Mouse (Mus musculus): ENCODE measurements around the gene Msh5. TPM values are rescaled to one million over a fixed set of nuclear protein-coding genes. Genes with fewer than 3 reads are reported as not detected.
A peak's percentile ranks its signal among the peaks of the same experiment; 100 is the strongest.

Gene Msh5
- polyA plus RNA-seq (2012; rRNA removed), result 1.6 and 2.4 TPM in 2 replicates

GRCm38 (mm10) chr17:35046681-35047455 is at the start of gene Msh5:
TSS of gene Msh5 (minus strand) at chr17:35046745.
- Histone ChIP-seq H3K4me3 (ENCODE audit: insufficient read depth, low read depth, low read length) (peak within 1 kb of the TSS; percentile 47), H3K27me3 (replicated peaks; ENCODE audit: control insufficient read depth, insufficient read depth, low read length) (no peaks in the 10 kb centered on the region), H3K4me1 (ENCODE audit: control insufficient read depth, insufficient read depth, low read length) (peaks cover 15% of the 10 kb centered on the region), H3K27ac (ENCODE audit: insufficient read depth, low read depth, low read length) (peak within 1 kb of the TSS; percentile 94), H3K36me3 (ENCODE audit: control insufficient read depth, insufficient read depth, low read length) (no peaks in the 10 kb centered on the region)
- TF ChIP-seq CTCF (conservative IDR thresholded peaks at IDR 0.05; ENCODE audit: insufficient read depth, insufficient read length, low read depth, low read length) (no peak), POLR2A (IDR thresholded peaks at IDR 0.05; ENCODE audit: low read depth, low read length) (no peak)
- DNase-seq, result peak; percentile 99
- WGBS, result under 1% methylated on average over 33 of the region's 33 CpGs

DNA sequence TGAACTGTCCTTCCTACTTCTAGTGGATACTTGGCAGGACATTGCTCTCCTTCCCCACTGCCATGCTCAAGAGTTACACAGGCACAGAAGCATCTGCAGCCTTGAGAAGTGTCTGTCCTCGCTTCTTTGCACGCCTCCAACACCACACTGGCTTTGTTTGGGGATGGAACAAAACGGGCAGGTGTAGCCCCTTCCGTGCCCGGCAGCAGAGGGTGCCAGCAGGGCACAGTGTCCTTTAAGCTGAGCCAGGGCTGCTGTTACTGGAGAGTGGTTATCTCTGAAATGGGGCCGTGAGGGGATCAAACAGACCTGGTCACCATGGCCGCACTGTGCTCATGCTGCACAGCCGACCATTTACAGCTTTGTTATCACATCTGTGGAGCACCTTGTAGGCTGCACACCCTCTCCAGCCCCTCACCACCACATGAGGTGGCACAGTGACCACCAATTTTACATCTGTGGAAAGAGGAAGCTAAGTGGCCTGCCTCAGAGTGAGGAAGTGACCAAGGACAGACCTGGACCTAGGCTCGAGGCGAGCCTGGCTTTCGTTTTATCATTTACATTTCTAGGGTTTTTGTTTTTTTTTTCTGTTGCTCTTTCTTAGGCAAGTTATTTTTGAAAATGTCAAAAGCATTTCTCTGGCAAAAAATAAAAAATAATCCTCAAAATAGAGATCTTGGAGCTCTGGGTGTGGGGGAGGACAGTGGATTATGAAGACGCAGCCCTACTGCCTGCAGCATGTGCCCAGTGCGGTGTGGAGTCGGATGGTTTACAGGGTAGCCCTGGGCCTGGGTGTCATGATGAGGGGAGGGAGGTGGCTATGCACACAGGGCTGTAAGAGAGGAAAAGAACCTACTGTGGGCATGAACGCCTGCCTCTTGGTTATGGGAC is 48.2 kb upstream of the Msh5 start:
- DNase-seq, result no peak
- no peak overlapping the region for H3K27ac ChIP-seq (ENCODE audit: insufficient read depth, low read depth, low read length)
- no peak for TF ChIP-seq POLR2A (IDR thresholded peaks at IDR 0.05; ENCODE audit: low read depth, low read length)
- TF ChIP-seq CTCF (conservative IDR thresholded peaks at IDR 0.05; ENCODE audit: insufficient read depth, insufficient read length, low read depth, low read length), result no peak
- no peaks in the 10 kb centered on the region for H3K27me3 ChIP-seq (replicated peaks; ENCODE audit: control insufficient read depth, insufficient read depth, low read length)
- peaks cover 3% of the 10 kb centered on the region for H3K36me3 ChIP-seq (ENCODE audit: control insufficient read depth, insufficient read depth, low read length)
- H3K4me3 ChIP-seq (ENCODE audit: insufficient read depth, low read depth, low read length), result no peak overlapping the region
- peaks cover 5% of the 10 kb centered on the region; the same call in 1 of the 2 replicates for H3K4me1 ChIP-seq (ENCODE audit: control insufficient read depth, insufficient read depth, low read length)
- WGBS, result 88% methylated on average over 15 of the region's 15 CpGs

- Histone ChIP-seq H3K27ac (ENCODE audit: insufficient read depth, low read depth, low read length) (no peak overlapping the region), H3K4me3 (ENCODE audit: insufficient read depth, low read depth, low read length) (no peak overlapping the region), H3K27me3 (replicated peaks; ENCODE audit: control insufficient read depth, insufficient read depth, low read length) (no peaks in the 10 kb centered on the region), H3K36me3 (ENCODE audit: control insufficient read depth, insufficient read depth, low read length) (peaks cover 3% of the 10 kb centered on the region), H3K4me1 (ENCODE audit: control insufficient read depth, insufficient read depth, low read length) (peaks cover 5% of the 10 kb centered on the region; the same call in 1 of the 2 replicates)
- TF ChIP-seq POLR2A (IDR thresholded peaks at IDR 0.05; ENCODE audit: low read depth, low read length), result no peak
- TF ChIP-seq CTCF (conservative IDR thresholded peaks at IDR 0.05; ENCODE audit: insufficient read depth, insufficient read length, low read depth, low read length), result no peak
- DNase-seq, result no peak
- 75% methylated on average over 14 of the region's 14 CpGs for WGBS
Observed at GRCm38 (mm10) chr17:35092403-35093198, 46.1 kb upstream of the Msh5 start.

- no peak for DNase-seq
- 55% methylated on average over 8 of the region's 8 CpGs for WGBS
- H3K4me3 ChIP-seq (ENCODE audit: insufficient read depth, low read depth, low read length), result peak overlapping the region; percentile 34
- H3K4me1 ChIP-seq (ENCODE audit: control insufficient read depth, insufficient read depth, low read length), result peaks cover 5% of the 10 kb centered on the region; the same call in 1 of the 2 replicates
- H3K36me3 ChIP-seq (ENCODE audit: control insufficient read depth, insufficient read depth, low read length), result peaks cover 3% of the 10 kb centered on the region; the same call in 1 of the 2 replicates
- no peak for TF ChIP-seq POLR2A (IDR thresholded peaks at IDR 0.05; ENCODE audit: low read depth, low read length)
- TF ChIP-seq CTCF (conservative IDR thresholded peaks at IDR 0.05; ENCODE audit: insufficient read depth, insufficient read length, low read depth, low read length), result no peak
- H3K27ac ChIP-seq (ENCODE audit: insufficient read depth, low read depth, low read length), result peak overlapping the region; percentile 100; the same call in 1 of the 2 replicates
- no peaks in the 10 kb centered on the region for H3K27me3 ChIP-seq (replicated peaks; ENCODE audit: control insufficient read depth, insufficient read depth, low read length)
Observed at GRCm38 (mm10) chr17:35090166-35090932, 43.8 kb upstream of the Msh5 start.

DNA sequence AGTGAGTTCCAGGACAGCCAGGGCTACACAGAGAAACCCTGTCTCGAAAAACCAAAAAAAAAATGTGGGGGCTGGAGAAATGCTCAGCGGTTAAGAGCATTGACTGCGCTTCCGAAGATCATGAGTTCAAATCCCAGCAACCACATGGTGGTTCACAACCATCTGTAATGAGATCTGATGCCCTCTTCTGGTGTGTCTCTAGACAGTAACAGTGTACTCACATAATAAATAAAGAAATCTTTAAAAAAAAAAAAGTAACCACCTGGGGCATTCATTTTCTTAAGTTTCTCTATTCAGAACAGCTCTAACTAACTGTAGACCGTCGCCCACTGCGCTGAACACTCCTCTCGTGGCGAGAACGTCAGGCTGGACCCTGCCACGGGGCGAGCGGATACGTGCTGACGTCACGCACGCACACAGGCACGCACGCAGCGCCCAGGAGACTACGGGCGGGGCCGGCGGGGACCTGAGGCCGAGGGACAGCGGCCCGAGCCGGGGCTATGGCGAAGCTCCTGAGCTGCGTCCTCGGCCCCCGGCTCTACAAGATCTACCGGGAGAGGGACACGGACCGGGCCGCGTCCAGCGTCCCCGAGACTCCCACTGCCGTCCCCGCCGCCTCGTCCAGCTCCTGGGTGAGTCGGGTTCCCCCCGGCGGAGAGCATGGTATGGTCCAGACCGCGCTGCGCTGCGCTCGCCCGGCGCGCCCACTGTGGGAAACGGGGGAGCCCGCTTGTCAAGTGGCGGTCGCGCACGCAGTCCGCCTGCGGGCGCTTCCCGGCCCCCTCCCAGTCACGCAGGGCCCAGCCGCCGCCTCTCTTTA is 42.5 kb upstream of the Msh5 start, which contains the start of gene Abhd16a:
Gene Abhd16a (plus strand): TSS at position 439 of the 820 bp plus-strand sequence.
- Histone ChIP-seq H3K4me1 (ENCODE audit: control insufficient read depth, insufficient read depth, low read length) (peaks cover 5% of the 10 kb centered on the region; the same call in 1 of the 2 replicates), H3K27me3 (replicated peaks; ENCODE audit: control insufficient read depth, insufficient read depth, low read length) (no peaks in the 10 kb centered on the region), H3K36me3 (ENCODE audit: control insufficient read depth, insufficient read depth, low read length) (peaks cover 3% of the 10 kb centered on the region; the same call in 1 of the 2 replicates), H3K27ac (ENCODE audit: insufficient read depth, low read depth, low read length) (peak within 1 kb of the TSS; percentile 100), H3K4me3 (ENCODE audit: insufficient read depth, low read depth, low read length) (peak within 1 kb of the TSS; percentile 96)
- peak; percentile 96 for DNase-seq
- TF ChIP-seq CTCF (conservative IDR thresholded peaks at IDR 0.05; ENCODE audit: insufficient read depth, insufficient read length, low read depth, low read length), result no peak
- TF ChIP-seq POLR2A (IDR thresholded peaks at IDR 0.05; ENCODE audit: low read depth, low read length), result peak; percentile 59
- 2% methylated on average over 67 of the region's 67 CpGs for WGBS

Measured in kidney, adult 2 months (tissue).